12 mouse cellular contexts compared by ENCODE assay signal in the genomic region with DNA sequence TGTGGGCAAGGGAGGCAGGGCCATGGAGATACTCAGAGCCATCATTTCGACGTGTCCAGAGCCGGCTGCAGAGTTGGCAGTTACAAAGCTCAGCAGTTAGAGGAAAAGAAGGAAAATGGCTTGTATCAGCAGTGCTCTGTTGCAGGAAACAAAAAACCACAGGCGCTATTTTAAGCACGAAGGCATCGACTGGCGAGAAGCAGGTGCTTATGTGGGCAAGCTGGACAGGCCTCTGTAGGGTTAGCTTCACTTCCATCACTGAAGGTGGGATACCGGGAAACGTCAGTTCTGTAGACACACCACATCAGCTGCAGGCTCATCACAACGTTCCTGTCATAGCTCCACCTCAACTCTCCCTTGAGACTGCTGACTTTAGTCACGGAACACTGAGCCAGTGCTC.
DNase-seq lines count a peak whose midpoint lies in the region; ATAC-seq lines count a peak whose summit lies in the region.
"Had no signal": no experiment of that assay in that cellular context is flagged by ENCODE, and none has a peak within 500 bp of the region (broad histone marks: within the 10 kb centered on the region; RNA-seq: fewer than 3 reads in every experiment).

No protein-coding gene starts in this region.

- 23% methylated on average over 11 of the region's 11 CpGs for WGBS in liver, embryonic 12.5 days (ENCODE audit: insufficient replicate concordance)
- WGBS in liver, embryonic 11.5 days: 40% methylated on average over 11 of the region's 11 CpGs
- 83% methylated on average over 11 of the region's 11 CpGs for WGBS in midbrain, embryonic 15.5 days

- H3K4me2 ChIP-seq in liver, embryonic 12.5 days: no peak overlapping the region
- H3K4me2 ChIP-seq in liver, embryonic 11.5 days: no peak overlapping the region
- no peak overlapping the region for H3K4me2 ChIP-seq in midbrain, embryonic 15.5 days
- H3K4me2 ChIP-seq: hindbrain, embryonic 15.5 days; lung, embryonic 14.5 days had no signal

- H3K27ac ChIP-seq in liver, embryonic 12.5 days: peak overlapping the region; percentile 5; the same call in 1 of the 2 replicates
- no peak overlapping the region for H3K27ac ChIP-seq in liver, embryonic 11.5 days (ENCODE audit: low read depth, low read length)
- no peak overlapping the region for H3K27ac ChIP-seq in midbrain, embryonic 15.5 days
- H3K27ac ChIP-seq: hindbrain, embryonic 15.5 days had no signal

- ATAC-seq in frontal cortex, adult (ENCODE audit: low TSS enrichment): peak; percentile 44
- no peak for ATAC-seq in liver, embryonic 12.5 days
- no peak for ATAC-seq in liver, embryonic 11.5 days (replicated peaks; ENCODE audit: low FRiP score)
- ATAC-seq in megakaryocyte, adult 5-6 weeks (ENCODE audit: poor library complexity, severe bottlenecking): peak; percentile 23
- no peak for ATAC-seq in midbrain, embryonic 15.5 days (replicated peaks)

- DNase-seq in frontal cortex, adult 2 months (ENCODE audit: extremely low spot score in 1 of 2, low spot score in 1 of 2): no peak
- DNase-seq in liver, embryonic 11.5 days (ENCODE audit: low spot score): no peak
- peak; percentile 39 for DNase-seq in thymus, postnatal 4 days
- DNase-seq in adrenal gland, postnatal 25 days: no peak
- DNase-seq: cerebellum, adult 8-10 months; gastrocnemius, postnatal 14 days; lung, embryonic 14.5 days had no signal

- H3K4me3 ChIP-seq in liver, embryonic 12.5 days: no peak overlapping the region
- H3K4me3 ChIP-seq in liver, embryonic 11.5 days (ENCODE audit: low read depth, low read length): no peak overlapping the region
- H3K4me3 ChIP-seq in midbrain, embryonic 15.5 days: no peak overlapping the region
- H3K4me3 ChIP-seq: hindbrain, embryonic 15.5 days had no signal

- no peak overlapping the region for H3K9ac ChIP-seq in liver, embryonic 12.5 days
- H3K9ac ChIP-seq in liver, embryonic 11.5 days (ENCODE audit: low read depth, low read length): no peak overlapping the region
- no peak overlapping the region for H3K9ac ChIP-seq in midbrain, embryonic 15.5 days
- H3K9ac ChIP-seq: hindbrain, embryonic 15.5 days; lung, embryonic 14.5 days had no signal

- H3K9me3 ChIP-seq in liver, embryonic 12.5 days (replicated peaks): no peaks in the 10 kb centered on the region
- no peaks in the 10 kb centered on the region for H3K9me3 ChIP-seq in liver, embryonic 11.5 days (ENCODE audit: control insufficient read depth, low read length)
- H3K9me3 ChIP-seq in midbrain, embryonic 15.5 days: no peaks in the 10 kb centered on the region
- H3K9me3 ChIP-seq: hindbrain, embryonic 15.5 days had no signal

- H3K27me3 ChIP-seq in liver, embryonic 12.5 days (replicated peaks): no peaks in the 10 kb centered on the region
- no peaks in the 10 kb centered on the region for H3K27me3 ChIP-seq in liver, embryonic 11.5 days (replicated peaks; ENCODE audit: control insufficient read depth, insufficient read depth, low read length)
- no peaks in the 10 kb centered on the region for H3K27me3 ChIP-seq in midbrain, embryonic 15.5 days (replicated peaks)
- H3K27me3 ChIP-seq: hindbrain, embryonic 15.5 days had no signal

- peaks cover 34% of the 10 kb centered on the region for H3K4me1 ChIP-seq in liver, embryonic 12.5 days
- peaks cover 5% of the 10 kb centered on the region; the same call in 1 of the 2 replicates for H3K4me1 ChIP-seq in liver, embryonic 11.5 days (replicated peaks; ENCODE audit: control insufficient read depth, insufficient read depth, low read length)
- H3K4me1 ChIP-seq in midbrain, embryonic 15.5 days: no peaks in the 10 kb centered on the region
- H3K4me1 ChIP-seq: hindbrain, embryonic 15.5 days had no signal

- H3K36me3 ChIP-seq in liver, embryonic 12.5 days: peaks cover 4% of the 10 kb centered on the region; the same call in 1 of the 2 replicates
- no peaks in the 10 kb centered on the region for H3K36me3 ChIP-seq in liver, embryonic 11.5 days (ENCODE audit: control insufficient read depth, insufficient read depth, low read length)
- H3K36me3 ChIP-seq in midbrain, embryonic 15.5 days (replicated peaks): no peaks in the 10 kb centered on the region
- H3K36me3 ChIP-seq: hindbrain, embryonic 15.5 days had no signal

Comparison
In these comparisons a context has a peak if more than half of its experiments do, and no peak if none do; other contexts are left out.
1. ATAC-seq: peak in frontal cortex, adult (single experiment) and megakaryocyte, adult 5-6 weeks (single experiment); none in liver, embryonic 12.5 days (single experiment), liver, embryonic 11.5 days (single experiment) and midbrain, embryonic 15.5 days (single experiment).